Mouse (Mus musculus): ENCODE results near the gene Pbx1.

Pbx1 gene

GRCm38 (mm10) chr1:168299928-168300365, 132.1 kb downstream of the Pbx1 start:
- DNase-seq (ENCODE audit: low read depth), result no peak

DNA sequence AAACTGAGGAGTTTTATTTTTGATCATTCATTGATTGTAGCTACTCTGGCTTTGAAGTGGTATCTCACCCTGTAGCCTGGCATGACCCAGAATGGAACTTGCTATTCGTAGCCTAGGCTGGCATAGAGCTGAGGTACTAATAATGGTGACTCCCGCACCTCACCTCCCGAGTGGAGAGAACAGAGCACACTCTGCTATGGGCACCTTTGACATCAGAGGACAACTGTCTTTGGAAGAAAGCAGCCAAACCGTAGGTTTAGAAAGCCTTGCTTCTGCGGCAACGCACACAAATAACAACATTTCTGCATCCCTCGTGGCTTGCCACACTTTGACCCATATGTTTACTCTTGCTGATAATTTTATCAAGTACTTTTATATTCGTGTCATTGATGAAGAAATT, 132.9 kb downstream of the Pbx1 start:
- no peak for DNase-seq (ENCODE audit: low read depth)

GRCm38 (mm10) chr1:168296290-168296689, 135.8 kb downstream of the Pbx1 start:
- DNase-seq (ENCODE audit: low read depth), result no peak

- DNase-seq (ENCODE audit: low read depth), result no peak
These were observed 136.3 kb downstream of the Pbx1 start for GRCm38 (mm10) chr1:168295782-168296181.

- no peak for DNase-seq (ENCODE audit: low read depth)
These were observed 138.4 kb downstream of the Pbx1 start for GRCm38 (mm10) chr1:168293673-168294072.

- DNase-seq (ENCODE audit: low read depth), result no peak
These were observed 140.0 kb downstream of the Pbx1 start for GRCm38 (mm10) chr1:168292106-168292505.

DNA sequence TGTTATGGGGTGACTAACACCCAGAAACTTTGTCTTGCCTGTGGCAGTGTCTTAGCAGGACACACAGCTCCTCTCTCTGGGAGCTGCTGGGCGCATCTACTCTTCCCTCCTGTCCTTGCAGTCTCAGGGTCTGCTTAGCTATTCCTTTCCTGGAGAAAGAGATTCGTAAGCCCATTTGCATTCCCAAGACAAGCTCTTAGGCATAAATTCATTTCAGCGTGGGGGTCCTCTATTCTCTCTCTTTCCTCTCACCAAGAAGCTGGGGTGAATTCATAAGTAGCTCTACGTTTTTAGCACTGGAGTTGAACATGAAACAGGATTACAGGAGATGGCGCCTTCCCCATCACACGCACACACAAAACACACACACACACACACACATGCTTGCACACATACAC, 140.4 kb downstream of the Pbx1 start:
- no peak for DNase-seq (ENCODE audit: low read depth)

GRCm38 (mm10) chr1:168291001-168291642, 140.9 kb downstream of the Pbx1 start:
- DNase-seq (ENCODE audit: low read depth), result no peak

DNA sequence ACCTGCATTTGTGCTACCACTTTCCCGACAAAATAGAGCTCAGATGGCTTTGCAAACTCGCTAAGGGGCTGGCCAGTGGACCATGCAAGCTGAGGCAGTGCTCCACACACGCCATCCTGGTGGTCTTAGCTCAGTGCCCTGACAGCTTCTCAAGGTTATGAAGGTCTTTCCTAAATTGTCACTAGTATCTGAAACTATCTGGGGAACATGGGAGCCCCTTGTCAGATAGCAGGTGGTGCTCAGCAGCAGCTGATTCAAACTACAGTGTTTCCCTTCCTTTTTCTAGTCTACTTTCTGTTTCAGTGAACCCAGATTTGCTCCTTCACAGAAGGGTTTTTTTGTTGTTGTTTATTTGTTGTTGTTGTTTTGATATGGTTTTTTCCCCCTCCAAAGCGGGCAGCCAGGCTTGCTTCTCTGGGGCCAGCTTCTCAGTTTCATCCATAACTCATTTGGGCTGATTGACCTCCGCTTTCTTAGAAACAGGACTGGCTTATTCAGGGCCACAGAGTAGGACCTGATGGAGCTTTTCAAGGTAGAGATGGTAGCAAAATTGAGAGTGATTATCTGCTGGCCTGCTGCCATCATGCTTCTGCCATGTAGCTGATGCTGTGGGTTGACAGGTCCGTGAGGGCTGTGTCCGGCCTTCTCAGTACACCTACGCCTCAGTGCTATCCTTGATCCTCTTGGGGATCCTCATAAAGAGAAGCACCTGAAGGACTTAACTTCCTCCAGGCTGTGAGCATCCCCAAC, 141.7 kb downstream of the Pbx1 start:
- no peak for DNase-seq (ENCODE audit: low read depth)

- no peak for DNase-seq (ENCODE audit: low read depth)
These were observed 143.1 kb downstream of the Pbx1 start for GRCm38 (mm10) chr1:168288891-168289545.

DNA sequence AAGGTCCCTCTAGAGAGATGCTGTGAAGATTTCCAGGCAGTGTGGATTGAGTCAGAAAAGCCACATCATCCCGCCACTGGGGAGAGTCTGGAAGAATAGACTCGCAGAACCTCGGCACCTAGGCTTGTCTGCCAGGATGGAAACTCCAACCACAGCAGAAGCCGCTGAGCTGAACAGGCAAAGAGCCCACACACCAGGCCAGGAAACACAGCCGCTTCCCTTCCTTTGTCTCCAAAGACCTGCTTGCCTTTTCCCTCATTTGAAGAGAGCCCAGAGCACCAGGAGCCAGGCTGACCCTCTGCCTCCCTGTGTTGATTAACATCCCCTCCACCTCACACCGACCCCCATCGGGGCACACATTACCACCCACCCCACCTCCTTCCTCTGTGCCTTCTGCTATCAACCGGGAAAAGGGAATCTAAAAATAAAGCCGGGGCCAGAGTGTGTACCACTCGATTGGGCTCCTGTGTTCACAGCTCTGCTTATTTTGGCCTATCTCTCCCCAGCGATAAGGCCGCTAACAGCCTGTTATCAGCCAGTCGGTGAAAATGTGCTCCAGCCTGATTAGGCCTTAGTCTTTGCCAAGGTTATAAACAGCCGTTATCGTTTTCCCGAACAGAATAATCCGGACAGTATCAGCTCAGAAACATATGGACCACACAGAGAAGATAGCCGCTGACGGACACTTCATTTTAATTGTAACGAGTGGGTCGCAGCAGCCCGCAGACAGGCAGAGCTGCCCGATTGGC, 144.1 kb downstream of the Pbx1 start:
- DNase-seq (ENCODE audit: low read depth), result no peak

DNA sequence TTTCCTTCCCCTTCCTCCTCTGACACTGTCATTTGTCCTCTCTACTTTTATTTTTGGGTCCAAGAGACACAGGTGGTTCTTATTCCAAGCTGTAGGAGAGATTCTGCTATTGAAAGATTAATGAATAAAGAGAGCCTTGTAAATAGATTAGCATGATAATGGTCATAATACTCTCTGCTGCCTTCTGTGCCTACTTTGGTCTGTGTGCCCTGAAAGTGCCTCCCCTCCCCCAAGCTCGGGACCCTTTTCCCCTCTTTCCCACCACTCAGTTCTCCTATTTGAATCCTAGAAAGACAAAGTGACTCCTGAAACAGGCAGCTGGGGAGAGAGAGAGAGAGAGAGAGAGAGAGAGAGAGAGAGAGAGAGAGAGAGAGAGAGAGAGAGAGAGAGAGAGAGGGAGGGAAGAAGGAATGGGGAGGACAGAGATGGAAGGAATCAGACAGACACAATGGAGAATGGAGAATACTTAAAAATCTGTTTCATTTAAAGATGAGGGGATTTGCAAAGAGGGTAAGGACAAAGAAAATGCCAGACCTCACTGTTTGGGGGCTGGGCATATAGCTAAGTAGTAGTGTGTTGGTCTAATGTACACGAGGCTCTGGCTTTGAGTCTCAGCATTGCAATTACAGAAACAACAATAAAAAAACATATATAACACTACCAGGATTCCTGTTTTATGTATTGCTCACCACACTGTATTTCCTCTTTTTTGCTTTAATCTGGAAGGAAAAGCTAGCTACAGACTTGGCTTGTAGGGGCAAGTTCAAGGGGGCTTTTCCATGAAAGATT, 145.0 kb downstream of the Pbx1 start:
- no peak for DNase-seq (ENCODE audit: low read depth)

DNA sequence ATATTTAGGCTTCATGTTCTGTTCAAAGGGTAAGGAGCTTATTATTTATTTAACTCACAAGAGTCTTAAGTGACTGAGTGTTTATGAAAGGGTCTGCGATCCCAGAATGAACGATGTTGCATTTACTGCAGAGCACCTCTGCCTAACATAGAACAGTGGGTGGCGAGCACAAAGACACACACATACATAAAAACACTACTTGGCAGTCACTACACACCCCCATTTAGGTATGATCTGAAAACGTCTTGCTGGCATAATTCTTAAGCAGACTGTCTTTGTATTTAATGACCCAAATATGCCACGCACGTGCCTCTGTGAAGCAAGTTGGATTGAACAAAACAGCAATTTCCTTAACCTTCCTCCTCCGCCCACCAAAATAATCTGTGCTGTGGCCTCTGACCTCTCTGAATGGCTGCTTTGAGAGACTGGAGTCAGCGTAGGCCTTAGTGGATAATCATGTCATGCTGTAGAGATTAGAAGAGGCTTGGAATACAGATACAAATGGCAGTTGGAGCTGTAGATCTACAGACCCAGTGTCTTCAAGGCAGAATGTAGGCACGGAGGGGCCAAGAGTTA, 147.4 kb downstream of the Pbx1 start:
- DNase-seq (ENCODE audit: low read depth), result no peak

- no peak for DNase-seq (ENCODE audit: low read depth)
These were observed 148.1 kb downstream of the Pbx1 start for GRCm38 (mm10) chr1:168283841-168284565.

- DNase-seq (ENCODE audit: low read depth), result no peak
These were observed 148.6 kb downstream of the Pbx1 start for GRCm38 (mm10) chr1:168283421-168283820.

DNA sequence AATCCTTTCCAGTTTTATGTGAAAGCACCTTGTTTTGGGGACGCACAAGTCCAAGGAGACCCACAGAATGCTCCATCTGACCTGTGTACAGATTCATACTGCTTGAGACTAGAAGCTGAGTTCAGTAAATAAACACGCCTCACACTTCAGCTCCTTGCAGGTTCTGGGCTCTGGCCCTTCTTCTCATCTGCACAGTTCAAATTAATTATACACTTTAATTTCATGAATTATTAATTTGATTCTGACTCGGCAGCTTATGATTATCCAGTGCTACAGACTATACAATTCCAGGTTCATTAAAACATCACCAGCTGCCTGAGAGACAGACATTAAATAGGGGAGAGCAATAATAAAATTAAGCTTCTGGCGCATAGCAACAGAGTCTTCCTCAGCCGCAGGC, 156.4 kb downstream of the Pbx1 start:
- no peak for DNase-seq (ENCODE audit: low read depth)

- DNase-seq (ENCODE audit: low read depth), result no peak
These were observed 157.8 kb downstream of the Pbx1 start for GRCm38 (mm10) chr1:168274296-168274695.

DNA sequence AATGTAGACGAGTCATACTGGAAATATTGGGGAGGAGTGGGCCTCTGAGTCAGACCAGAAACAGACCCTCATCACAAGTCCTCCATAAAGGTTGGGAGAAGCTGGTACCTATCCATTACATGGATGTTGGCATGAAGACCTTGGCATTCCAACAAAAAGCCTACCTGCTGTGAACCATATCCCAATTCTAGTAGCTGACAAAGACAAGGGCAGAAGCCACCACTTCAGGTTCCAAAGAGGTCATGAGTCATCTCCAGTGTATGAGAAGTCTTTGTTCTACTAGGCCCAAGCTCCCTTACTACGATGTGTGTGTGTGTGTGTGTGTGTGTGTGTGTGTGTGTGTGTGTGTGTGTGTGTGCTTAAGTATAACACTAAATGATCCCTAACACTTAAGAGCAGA, 160.0 kb downstream of the Pbx1 start:
- DNase-seq (ENCODE audit: low read depth), result no peak

DNA sequence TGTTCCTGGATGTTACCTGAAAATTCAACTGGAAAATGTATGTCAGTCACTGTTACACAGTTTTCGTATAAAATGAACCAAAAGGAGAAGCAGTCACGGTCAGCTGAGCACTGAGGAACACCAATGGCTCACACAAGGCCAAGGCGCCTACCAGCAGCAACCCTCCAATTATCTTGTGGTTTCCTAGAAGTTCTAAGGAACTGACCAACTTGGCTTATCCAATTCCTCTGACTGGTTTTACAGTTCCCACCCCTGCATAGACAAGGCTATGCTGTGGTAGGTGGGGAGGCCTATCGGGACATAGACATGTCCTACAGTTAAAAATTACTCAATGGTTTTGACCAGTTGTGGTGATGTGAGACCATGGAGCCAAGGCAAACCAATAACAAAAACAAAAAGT, 160.9 kb downstream of the Pbx1 start:
- no peak for DNase-seq (ENCODE audit: low read depth)

- DNase-seq (ENCODE audit: low read depth), result no peak
These were observed 163.1 kb downstream of the Pbx1 start for GRCm38 (mm10) chr1:168268751-168269623.
